Mouse (Mus musculus) hindbrain, embryonic 15.5 days (tissue): ENCODE results near the gene Fancg. TPM values are rescaled to one million over a fixed set of nuclear protein-coding genes. Genes with fewer than 3 reads are reported as not detected.
"Not testable (repeated sequence)": the region's sequence is repeated elsewhere in the genome, so short reads cannot be mapped to it uniquely, and the experiment has no call there.

ENCODE experiments used
- ATAC-seq: fragments of 200-750 bp; cut with Nextera tagmentation; 2 replicates; pipeline ENCODE4 v1.8.0; 2017; ENCODE audit warnings: low read depth, moderate number of reproducible peaks, moderate TSS enrichment; ENCODE audit not compliant: low FRiP score
- H3K27ac ChIP-seq: fragments of 300-500 bp; sonication (generic); replicated peaks from 2 replicates; pipeline ENCODE4 v1.5.1; 2015; ENCODE audit warnings: mild to moderate bottlenecking, inconsistent platforms
- H3K27me3 ChIP-seq: fragments of 300-500 bp; sonication (generic); 2 replicates; pipeline ENCODE4 v1.6.1; 2015; ENCODE audit warnings: control low read depth, inconsistent platforms
- H3K36me3 ChIP-seq: fragments of 300-500 bp; sonication (generic); 2 replicates; pipeline ENCODE4 v1.6.1; 2015; ENCODE audit warnings: control low read depth, inconsistent platforms
- H3K4me1 ChIP-seq: fragments of 300-500 bp; sonication (generic); replicated peaks from 2 replicates; pipeline ENCODE4 v1.6.1; 2015; ENCODE audit warnings: control low read depth, inconsistent platforms
- H3K4me2 ChIP-seq: fragments of 300-500 bp; sonication (generic); 2 replicates; pipeline ENCODE4 v1.6.1; 2015; ENCODE audit warnings: moderate library complexity, mild to moderate bottlenecking, inconsistent platforms
- H3K4me3 ChIP-seq: fragments of 300-500 bp; sonication (generic); 2 replicates; pipeline ENCODE4 v1.5.1; 2015; ENCODE audit warnings: mild to moderate bottlenecking, inconsistent platforms
- H3K9ac ChIP-seq: fragments of 300-500 bp; sonication (generic); 2 replicates; pipeline ENCODE4 v1.6.1; 2015; ENCODE audit warnings: inconsistent platforms
- H3K9me3 ChIP-seq: fragments of 300-500 bp; sonication (generic); 2 replicates; pipeline ENCODE4 v1.6.1; 2016; ENCODE audit warnings: control low read depth, inconsistent platforms
- WGBS: fragments of 180-500 bp; shearing (Covaris S2); methylation state at CpG from one replicate; pipeline ENCODE4 v1.1.7; 2015; 5-methylcytosine and 5-hydroxymethylcytosine counted together
- polyA plus RNA-seq: library from polyadenylated mRNA; unstranded; fragments of >200 nt; fragmentation: Nextera tagmentation; extraction: Ambion mirVana; gene quantifications from 2 replicates; pipeline ENCODE4 v1.2.1, GENCODE M21; 2015

Gene Fancg
- polyA plus RNA-seq, 1 experiment from 2014 or later = 25.4 TPM

GRCm38 (mm10) chr4:43005765-43006164 lies 4.5 kb downstream of the Fancg start:
- Histone ChIP-seq H3K9me3 (no peaks in the 10 kb centered on the region), H3K4me3 (no peak overlapping the region), H3K27ac (no peak overlapping the region), H3K36me3 (no peaks in the 10 kb centered on the region), H3K4me1 (peaks cover 14% of the 10 kb centered on the region), H3K9ac (no peak overlapping the region), H3K4me2 (no peak overlapping the region), H3K27me3 (no peaks in the 10 kb centered on the region)
- no peak for ATAC-seq
- 66% methylated on average over 2 of the region's 2 CpGs for WGBS

- Histone ChIP-seq H3K9me3 (no peaks in the 10 kb centered on the region), H3K4me3 (no peak overlapping the region), H3K36me3 (no peaks in the 10 kb centered on the region), H3K9ac (no peak overlapping the region), H3K27me3 (no peaks in the 10 kb centered on the region), H3K4me2 (no peak overlapping the region), H3K27ac (no peak overlapping the region), H3K4me1 (peaks cover 15% of the 10 kb centered on the region)
- ATAC-seq = no peak
- 92% methylated on average over 3 of the region's 3 CpGs for WGBS
Observed at GRCm38 (mm10) chr4:43004951-43005350, 5.4 kb downstream of the Fancg start.

- Histone ChIP-seq H3K9me3 (no peaks in the 10 kb centered on the region), H3K27me3 (no peaks in the 10 kb centered on the region), H3K4me2 (no peak overlapping the region), H3K36me3 (no peaks in the 10 kb centered on the region), H3K9ac (no peak overlapping the region), H3K4me1 (peaks cover 17% of the 10 kb centered on the region), H3K4me3 (no peak overlapping the region), H3K27ac (no peak overlapping the region)
- 83% methylated on average over 12 of the region's 12 CpGs for WGBS
- no peak for ATAC-seq
Observed at GRCm38 (mm10) chr4:43002756-43003439, 7.4 kb downstream of the Fancg start.

- H3K4me2 ChIP-seq = no peak overlapping the region
- H3K9me3 ChIP-seq = no peaks in the 10 kb centered on the region
Observed at GRCm38 (mm10) chr4:43001272-43001671, 9.0 kb downstream of the Fancg start.

GRCm38 (mm10) chr4:43000141-43000986 lies 9.9 kb downstream of the Fancg start, which contains the start of gene Vcp:
Vcp (minus strand) TSS chr4:43000507.
- ATAC-seq = peak; percentile 99
- H3K9me3 ChIP-seq, H3K27me3 ChIP-seq, H3K36me3 ChIP-seq: not testable (repeated sequence)
- peaks cover 29% of the 10 kb centered on the region for H3K4me1 ChIP-seq
- peak within 1 kb of the TSS; percentile 88 for H3K9ac ChIP-seq
- H3K4me2 ChIP-seq = peak within 1 kb of the TSS; percentile 81
- H3K27ac ChIP-seq = peak within 1 kb of the TSS; percentile 99
- under 1% methylated on average over 48 of the region's 56 CpGs for WGBS
- H3K4me3 ChIP-seq = peak within 1 kb of the TSS; percentile 92

More at GRCm38 (mm10) chr4:43001272-43001671, 9.0 kb downstream of the Fancg start:
- Histone ChIP-seq H3K27me3 (no peaks in the 10 kb centered on the region), H3K36me3 (0 out of 2 replicates have a peak, but pooled peaks cover 1% of the 10 kb centered on the region), H3K4me3 (no peak overlapping the region), H3K27ac (peak overlapping the region; percentile 90), H3K4me1 (peaks cover 29% of the 10 kb centered on the region), H3K9ac (no peak overlapping the region)
- 94% methylated on average over 2 of the region's 2 CpGs for WGBS
- ATAC-seq = no peak

GRCm38 (mm10) chr4:42999451-43000140 lies 10.7 kb downstream of the Fancg start:
- H3K4me2 ChIP-seq = peak overlapping the region; percentile 81
- H3K36me3 ChIP-seq = peaks cover 17% of the 10 kb centered on the region
- H3K4me3 ChIP-seq = peak overlapping the region; percentile 92
- under 1% methylated on average over 47 of the region's 51 CpGs for WGBS
- H3K9ac ChIP-seq = peak overlapping the region; percentile 88
- peak overlapping the region; percentile 99 for H3K27ac ChIP-seq
- H3K27me3 ChIP-seq = no peaks in the 10 kb centered on the region
- peak; percentile 76 for ATAC-seq
- H3K4me1 ChIP-seq = peaks cover 29% of the 10 kb centered on the region
- H3K9me3 ChIP-seq = no peaks in the 10 kb centered on the region

GRCm38 (mm10) chr4:42998022-42998421 lies 12.3 kb downstream of the Fancg start:
- ATAC-seq = no peak
- no peak overlapping the region for H3K27ac ChIP-seq
- 60% methylated on average over 2 of the region's 2 CpGs for WGBS
- H3K27me3 ChIP-seq = no peaks in the 10 kb centered on the region
- 0 out of 2 replicates have a peak overlapping the region, but pooled peaks have one; percentile 88 for H3K9ac ChIP-seq
- H3K4me1 ChIP-seq = peaks cover 29% of the 10 kb centered on the region
- no peaks in the 10 kb centered on the region for H3K9me3 ChIP-seq
- peak overlapping the region; percentile 81 for H3K4me2 ChIP-seq
- peaks cover 32% of the 10 kb centered on the region for H3K36me3 ChIP-seq
- H3K4me3 ChIP-seq = peak overlapping the region; percentile 92

- 83% methylated on average over 1 of the region's 1 CpGs for WGBS
- peaks cover 97% of the 10 kb centered on the region for H3K36me3 ChIP-seq
- H3K4me2 ChIP-seq = no peak overlapping the region
- ATAC-seq = no peak
- no peaks in the 10 kb centered on the region for H3K27me3 ChIP-seq
- no peaks in the 10 kb centered on the region for H3K9me3 ChIP-seq
- no peaks in the 10 kb centered on the region for H3K4me1 ChIP-seq
- no peak overlapping the region for H3K27ac ChIP-seq
- H3K9ac ChIP-seq = no peak overlapping the region
- no peak overlapping the region for H3K4me3 ChIP-seq
Observed at GRCm38 (mm10) chr4:42988296-42988695, 22.0 kb downstream of the Fancg start.

GRCm38 (mm10) chr4:42980467-42980866 lies 29.8 kb downstream of the Fancg start:
- H3K4me2 ChIP-seq, H3K9ac ChIP-seq, H3K27me3 ChIP-seq, H3K4me1 ChIP-seq, H3K27ac ChIP-seq, H3K9me3 ChIP-seq, H3K4me3 ChIP-seq: not testable (repeated sequence)
- ATAC-seq = 0 out of 2 replicates have a peak, but pooled peaks have one; percentile 3
- peaks cover 72% of the 10 kb centered on the region for H3K36me3 ChIP-seq
- 94% methylated on average over 8 of the region's 8 CpGs for WGBS

- Histone ChIP-seq H3K9ac (no peak overlapping the region), H3K9me3 (no peaks in the 10 kb centered on the region), H3K4me3 (no peak overlapping the region), H3K27me3 (no peaks in the 10 kb centered on the region), H3K4me2 (no peak overlapping the region), H3K27ac (no peak overlapping the region), H3K4me1 (no peaks in the 10 kb centered on the region), H3K36me3 (peaks cover 51% of the 10 kb centered on the region)
- WGBS = 94% methylated on average over 4 of the region's 4 CpGs
- no peak for ATAC-seq
Observed at GRCm38 (mm10) chr4:42978062-42978461, 32.2 kb downstream of the Fancg start.

- Histone ChIP-seq H3K36me3 (peaks cover 22% of the 10 kb centered on the region), H3K4me2 (no peak overlapping the region), H3K9me3 (no peaks in the 10 kb centered on the region), H3K27ac (no peak overlapping the region), H3K4me1 (no peaks in the 10 kb centered on the region), H3K9ac (no peak overlapping the region), H3K27me3 (no peaks in the 10 kb centered on the region), H3K4me3 (no peak overlapping the region)
- WGBS = 81% methylated on average over 5 of the region's 5 CpGs
- ATAC-seq = no peak
Observed at GRCm38 (mm10) chr4:42973868-42974267, 36.4 kb downstream of the Fancg start.

- Histone ChIP-seq H3K4me1 (no peaks in the 10 kb centered on the region), H3K4me3 (no peak overlapping the region), H3K36me3 (peaks cover 13% of the 10 kb centered on the region), H3K27ac (no peak overlapping the region), H3K4me2 (no peak overlapping the region), H3K27me3 (no peaks in the 10 kb centered on the region), H3K9me3 (no peaks in the 10 kb centered on the region), H3K9ac (no peak overlapping the region)
- WGBS = 83% methylated on average over 4 of the region's 4 CpGs
- ATAC-seq = no peak
Observed at GRCm38 (mm10) chr4:42972952-42973351, 37.4 kb downstream of the Fancg start.
